Mouse (Mus musculus) embryonic stem cell, embryonic (primary cell): ENCODE data around the gene Npas3.

ENCODE experiments used
- CTCF ChIA-PET, 4 experiments: fragments of 300-600 bp in 2 of 4; fragments of 350-600 bp in 2 of 4; sonication (Branson Sonifier 250); formaldehyde crosslinking; loops; one replicate each; lab custom pipeline; 2022; ENCODE audit warnings: inconsistent platforms in 2 of 4; lab: Charles Lee
- POLR2A ChIA-PET, 4 experiments: fragments of 300-600 bp in 2 of 4; fragments of 350-600 bp in 2 of 4; sonication (Branson Sonifier 250); formaldehyde crosslinking; loops; one replicate each; lab custom pipeline; 2022; ENCODE audit warnings: antibody characterized with exemption in 4 of 4, inconsistent platforms in 1 of 4; lab: Charles Lee

Gene Npas3

GRCm38 (mm10) chr12:53860176-53860575 lies 611.7 kb downstream of the Npas3 start:
- POLR2A ChIA-PET: no interaction called here
- CTCF ChIA-PET: no interaction called here

DNA sequence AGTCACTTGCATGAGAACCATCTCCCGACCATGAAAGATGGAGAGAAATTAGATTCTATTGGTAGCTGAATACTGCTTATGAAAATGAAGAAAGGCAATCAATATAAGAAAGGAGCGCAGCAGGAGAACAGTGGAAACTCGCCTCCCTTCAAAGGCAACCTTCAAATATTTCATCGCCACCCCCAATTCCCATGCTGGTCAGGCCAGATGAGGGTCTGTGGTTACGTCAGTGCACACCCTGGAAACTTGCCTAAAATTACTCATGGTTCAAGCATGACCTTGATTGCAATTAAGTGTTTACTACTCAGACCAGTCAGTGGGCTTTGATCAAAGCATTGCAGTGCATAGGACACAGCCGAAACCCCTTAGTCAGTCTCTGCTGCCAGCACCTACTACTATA lies 613.8 kb downstream of the Npas3 start:
- ChIA-PET POLR2A (no interaction called here), CTCF (no interaction called here)

- ChIA-PET CTCF (no interaction called here), POLR2A (no interaction called here)
These were observed 616.1 kb downstream of the Npas3 start for GRCm38 (mm10) chr12:53864436-53865136.

- POLR2A ChIA-PET: no interaction called here
- CTCF ChIA-PET: no interaction called here
These were observed 617.2 kb downstream of the Npas3 start for GRCm38 (mm10) chr12:53865691-53866090.

DNA sequence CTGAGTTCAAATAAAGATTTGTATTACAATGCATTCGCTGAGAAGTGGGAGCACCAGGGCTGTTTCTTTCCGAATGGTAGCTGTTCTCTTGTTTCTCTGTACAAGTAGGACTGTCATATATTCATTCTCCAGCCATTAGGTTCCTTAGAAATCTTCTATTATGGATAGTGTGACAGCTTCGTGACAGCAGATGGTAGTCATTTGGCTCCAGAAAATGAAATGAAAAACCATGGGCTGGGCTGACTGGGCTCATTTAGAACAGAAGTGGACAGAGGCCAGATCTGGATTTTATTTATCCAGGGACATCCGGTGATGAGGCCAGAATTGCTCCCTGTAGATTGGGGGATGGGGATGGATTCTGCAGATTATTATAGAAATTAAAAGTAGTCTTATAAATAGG lies 621.5 kb downstream of the Npas3 start:
- ChIA-PET CTCF (no interaction called here), POLR2A (no interaction called here)

DNA sequence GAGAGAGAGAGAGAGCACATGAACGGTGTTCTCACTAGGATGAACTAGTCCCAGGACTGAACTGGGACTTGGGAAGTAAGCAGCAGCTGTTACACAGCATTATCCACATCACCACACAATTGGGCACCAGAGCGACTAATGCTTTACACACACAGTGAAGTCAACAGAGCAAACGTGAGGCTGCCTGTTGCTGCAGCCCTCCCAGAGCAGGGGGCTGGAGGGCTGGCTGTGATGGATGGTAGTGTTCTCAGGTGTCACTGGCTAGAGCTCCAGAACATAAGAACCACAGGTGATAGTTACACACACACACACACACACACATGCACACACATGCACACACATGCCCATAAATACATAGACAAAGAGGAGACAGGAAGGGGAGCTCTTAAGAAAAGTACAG lies 626.7 kb downstream of the Npas3 start:
- ChIA-PET CTCF (interaction anchor here in 1 of 4 experiments (0.5 kb wide), 1 partner anchor 186 kb away, joined by 12 read pairs; no protein-coding TSS in a partner anchor), POLR2A (no interaction called here)

DNA sequence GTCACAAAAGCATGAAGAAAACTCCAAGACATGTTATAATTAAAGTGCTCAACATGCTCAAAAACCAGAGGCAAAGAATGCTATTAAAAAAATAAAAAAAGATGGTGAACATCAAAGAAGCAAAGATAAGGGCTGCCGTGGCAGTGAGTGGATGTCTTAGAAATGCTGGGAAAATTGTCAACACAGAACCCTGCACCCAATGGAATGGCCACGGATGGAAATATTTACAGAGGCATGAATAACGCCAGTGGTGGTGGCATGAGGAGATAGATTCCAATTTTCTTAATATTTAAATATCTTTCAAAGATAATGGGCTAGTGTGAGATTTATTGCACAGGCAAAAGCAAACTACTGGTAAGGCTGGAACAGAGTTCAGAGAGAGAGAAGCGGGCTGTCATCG lies 628.2 kb downstream of the Npas3 start:
- POLR2A ChIA-PET: no interaction called here

DNA sequence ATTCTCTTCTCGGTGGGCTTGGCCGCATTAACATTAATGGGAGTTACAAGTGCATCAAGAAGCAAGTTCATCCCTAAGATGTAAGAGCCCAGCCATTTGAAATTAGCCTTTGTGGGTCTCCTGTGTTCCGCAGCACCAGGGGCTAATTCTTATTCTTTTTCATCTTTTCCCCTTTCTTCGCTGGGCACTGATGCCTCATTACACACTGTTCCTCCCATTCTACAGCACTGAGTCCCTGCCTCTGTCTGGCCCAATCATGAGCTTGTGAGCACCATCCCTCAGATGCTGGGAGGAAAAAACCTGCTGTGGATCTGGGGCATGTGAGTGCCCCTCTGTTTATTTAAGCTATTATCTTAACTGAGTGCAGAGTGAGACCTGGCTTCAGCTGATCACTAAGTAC lies 633.2 kb downstream of the Npas3 start:
- CTCF ChIA-PET: interaction anchor here in 1 of 4 experiments (0.6 kb wide), 1 partner anchor 979 kb away, joined by 6 read pairs; no protein-coding TSS in a partner anchor
- POLR2A ChIA-PET: no interaction called here

More for the DNA sequence above, 628.2 kb downstream of the Npas3 start:
- CTCF ChIA-PET: interaction anchor here in 1 of 4 experiments (0.7 kb wide), 1 partner anchor 10 kb away, joined by 3 read pairs; no protein-coding TSS in a partner anchor

DNA sequence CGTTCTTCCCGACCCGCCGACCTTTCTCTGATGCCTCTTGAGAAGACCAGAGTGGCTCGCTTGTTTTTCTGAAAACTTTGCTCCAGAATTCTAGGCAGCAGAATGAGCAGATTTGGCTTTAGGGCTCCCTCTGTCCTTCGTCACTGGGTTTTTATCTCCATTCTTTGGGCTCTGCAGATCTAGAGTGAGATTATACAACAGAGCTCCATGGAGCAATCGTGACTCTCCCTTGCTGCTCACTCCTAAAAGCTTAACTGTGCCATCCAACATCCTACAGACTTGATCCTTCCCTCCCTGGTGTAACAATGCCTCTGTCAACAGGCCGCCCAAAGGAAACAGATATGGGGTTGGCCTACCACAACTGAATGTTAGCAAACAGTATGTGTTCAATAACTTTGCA lies 634.4 kb downstream of the Npas3 start:
- POLR2A ChIA-PET: no interaction called here
- CTCF ChIA-PET: no interaction called here

GRCm38 (mm10) chr12:53888624-53889023 lies 640.1 kb downstream of the Npas3 start:
- ChIA-PET CTCF (no interaction called here), POLR2A (no interaction called here)

- CTCF ChIA-PET: no interaction called here
These were observed 647.4 kb downstream of the Npas3 start for GRCm38 (mm10) chr12:53895909-53896308.

GRCm38 (mm10) chr12:53908761-53909160 lies 660.3 kb downstream of the Npas3 start:
- ChIA-PET POLR2A (no interaction called here), CTCF (no interaction called here)

More at GRCm38 (mm10) chr12:53895909-53896308, 647.4 kb downstream of the Npas3 start:
- POLR2A ChIA-PET: no interaction called here

DNA sequence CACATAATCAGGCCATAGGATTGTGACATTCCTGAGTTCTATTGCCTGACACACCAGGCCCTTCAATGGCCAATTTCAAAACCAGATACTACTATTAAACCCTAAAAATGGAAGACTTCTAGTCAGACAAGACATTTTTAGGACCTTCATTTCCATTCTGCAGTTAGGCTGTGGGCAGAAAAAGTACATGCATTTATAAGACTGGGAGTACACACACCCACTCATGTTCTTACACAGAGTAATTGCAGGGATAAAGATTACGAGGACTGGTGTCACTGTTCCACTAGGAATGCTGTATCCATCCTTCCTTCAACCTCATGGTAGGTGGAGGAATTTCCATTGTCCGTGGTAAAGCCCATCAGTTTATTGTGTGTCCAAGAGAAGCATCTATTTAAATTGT lies 661.7 kb downstream of the Npas3 start:
- POLR2A ChIA-PET: no interaction called here
- CTCF ChIA-PET: no interaction called here

GRCm38 (mm10) chr12:53922153-53922552 lies 673.7 kb downstream of the Npas3 start:
- ChIA-PET POLR2A (no interaction called here), CTCF (no interaction called here)

GRCm38 (mm10) chr12:53948826-53949225 lies 700.3 kb downstream of the Npas3 start:
- POLR2A ChIA-PET: no interaction called here
- CTCF ChIA-PET: no interaction called here

- CTCF ChIA-PET: interaction anchor here in 1 of 4 experiments (1.0 kb wide), 1 partner anchor 33 kb away, joined by 3 read pairs; no protein-coding TSS in a partner anchor
- POLR2A ChIA-PET: interaction anchor here in 1 of 4 experiments (0.6 kb wide), 1 partner anchor 145 kb away, joined by 3 read pairs; no protein-coding TSS in a partner anchor
These were observed 713.5 kb downstream of the Npas3 start for GRCm38 (mm10) chr12:53962004-53962403.

GRCm38 (mm10) chr12:53963534-53963933 lies 715.1 kb downstream of the Npas3 start:
- CTCF ChIA-PET: no interaction called here

DNA sequence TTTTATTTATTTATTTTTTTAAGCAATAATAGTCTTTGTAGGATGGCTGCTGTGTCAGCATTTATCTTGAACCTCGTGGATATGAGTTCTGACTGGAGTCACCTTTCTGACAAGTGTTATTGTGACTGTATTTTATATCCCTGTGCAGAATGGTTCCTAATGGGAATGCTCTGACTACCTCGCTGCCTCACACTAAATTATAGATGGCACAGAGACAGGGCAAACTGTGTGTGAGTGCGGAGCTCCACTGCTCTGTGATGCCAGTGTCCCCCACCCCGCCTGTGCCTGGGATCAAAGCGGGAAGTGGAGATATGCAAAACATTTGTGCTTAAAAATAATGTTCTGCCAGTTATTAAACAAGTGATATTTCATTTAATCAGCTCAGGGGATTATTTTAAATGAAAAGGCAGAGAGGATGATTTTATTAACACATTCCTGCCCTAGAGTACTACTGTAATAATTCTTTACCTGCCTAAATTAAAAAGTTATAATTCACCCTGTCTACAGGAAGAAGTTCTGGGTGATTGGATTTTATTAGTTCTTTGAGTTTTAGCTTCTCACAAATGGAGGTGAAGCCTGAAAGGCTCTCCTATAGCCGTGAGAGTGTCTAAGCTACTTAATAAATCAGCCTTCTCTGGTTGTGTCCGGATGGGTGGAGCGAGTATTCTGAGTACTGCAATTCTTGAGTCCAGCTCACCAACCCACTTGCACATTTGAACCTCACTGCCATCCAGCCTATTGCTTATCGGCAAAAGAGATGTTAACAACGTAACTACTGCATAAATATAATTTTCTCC lies 721.1 kb downstream of the Npas3 start:
- ChIA-PET CTCF (no interaction called here), POLR2A (interaction anchor here in 1 of 4 experiments (0.8 to 1.1 kb wide), 2 partner anchors 12 to 16 kb away, joined by 3 read pairs; no protein-coding TSS in a partner anchor)

More at GRCm38 (mm10) chr12:53963534-53963933, 715.1 kb downstream of the Npas3 start:
- POLR2A ChIA-PET: interaction anchor here in 1 of 4 experiments (1.5 kb wide), 1 partner anchor 9 kb away, joined by 3 read pairs; no protein-coding TSS in a partner anchor

DNA sequence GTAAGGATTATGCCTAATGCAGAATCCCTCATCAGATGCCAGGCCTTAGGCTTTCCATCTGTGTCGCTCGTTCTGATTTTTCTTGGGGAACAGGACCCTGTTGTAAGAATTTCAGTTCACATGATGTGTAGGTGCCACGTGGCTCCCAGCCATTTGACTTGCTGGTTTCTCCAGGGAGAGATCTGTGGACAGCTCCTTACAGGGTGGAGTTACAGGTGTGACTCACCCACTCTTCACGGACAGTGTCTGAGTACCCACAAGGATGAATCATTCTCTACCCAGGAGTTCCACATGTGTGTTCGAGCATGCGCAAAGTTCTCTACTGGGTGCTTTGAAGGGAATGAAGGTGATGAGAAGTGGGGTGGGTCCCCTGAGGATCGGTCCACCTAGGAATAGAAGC lies 722.2 kb downstream of the Npas3 start:
- POLR2A ChIA-PET: no interaction called here
- CTCF ChIA-PET: no interaction called here

- ChIA-PET POLR2A (no interaction called here), CTCF (no interaction called here)
These were observed 724.9 kb downstream of the Npas3 start for GRCm38 (mm10) chr12:53973414-53973813.
